Mouse (Mus musculus) MEL (cell line): ENCODE results near the gene Mprip.

Experiments used
- CTCF ChIP-seq, 3 experiments: IDR thresholded peaks in 2 of 3; conservative IDR thresholded peaks in 1 of 3; 2 replicates each; pipeline ENCODE4 v1.5.1; 2011 to 2012; ENCODE audit warnings: low read length in 3 of 3, low read depth in 2 of 3, mild to moderate bottlenecking in 2 of 3, improper control_type of control experiment in 1 of 3, inconsistent platforms in 1 of 3, mixed read lengths in 1 of 3, moderate library complexity in 1 of 3; ENCODE audit not compliant: control insufficient read depth in 1 of 3, insufficient read depth in 1 of 3, poor library complexity in 1 of 3, severe bottlenecking in 1 of 3
- GATA1 ChIP-seq: IDR thresholded peaks from 2 replicates; pipeline ENCODE4 v1.6.1; 2011; ENCODE audit warnings: low read depth, low read length, improper control_type of control experiment
- HCFC1 ChIP-seq: IDR thresholded peaks from 2 replicates; pipeline ENCODE4 v1.6.1; 2012; ENCODE audit warnings: low read depth, mild to moderate bottlenecking, inconsistent platforms, low read length, improper control_type of control experiment, moderate library complexity
- JUND ChIP-seq: IDR thresholded peaks from 2 replicates; pipeline ENCODE4 v1.6.1; 2011; ENCODE audit warnings: low read depth, mild to moderate bottlenecking, improper control_type of control experiment, low read length
- MAZ ChIP-seq: IDR thresholded peaks from 2 replicates; pipeline ENCODE4 v1.6.1; 2012; ENCODE audit warnings: low read depth, mild to moderate bottlenecking, inconsistent platforms, low read length, improper control_type of control experiment
- MYC ChIP-seq: IDR thresholded peaks from 2 replicates; pipeline ENCODE4 v1.6.1; 2011; ENCODE audit warnings: low read depth, mild to moderate bottlenecking, low read length, improper control_type of control experiment, moderate library complexity
- POLR2A ChIP-seq, 2 experiments: IDR thresholded peaks; 2 replicates each; pipeline ENCODE4 v1.6.1; 2011 to 2012; ENCODE audit warnings: low read length in 2 of 2, mild to moderate bottlenecking in 2 of 2, control low read depth in 1 of 2, improper control_type of control experiment in 1 of 2, low read depth in 1 of 2, moderate library complexity in 1 of 2; ENCODE audit not compliant: control insufficient read depth in 1 of 2, insufficient read depth in 1 of 2, poor library complexity in 1 of 2
- POLR2AphosphoS2 ChIP-seq: IDR thresholded peaks from 2 replicates; pipeline ENCODE4 v1.6.1; 2011; ENCODE audit warnings: low read length, improper control_type of control experiment
- TBP ChIP-seq: IDR thresholded peaks from 2 replicates; pipeline ENCODE4 v1.8.0; 2011; ENCODE audit warnings: low read depth, low read length, improper control_type of control experiment
- UBTF ChIP-seq: IDR thresholded peaks from 2 replicates; pipeline ENCODE4 v1.6.1; 2012; ENCODE audit warnings: low read depth, mild to moderate bottlenecking, inconsistent platforms, low read length, improper control_type of control experiment, moderate library complexity, borderline replicate concordance; ENCODE audit not compliant: insufficient read depth
- USF2 ChIP-seq, 2 experiments: IDR thresholded peaks; 2 replicates each; pipeline ENCODE4 v1.6.1; 2011 to 2012; ENCODE audit warnings: improper control_type of control experiment in 2 of 2, low read length in 2 of 2, borderline replicate concordance in 1 of 2, inconsistent platforms in 1 of 2, low read depth in 1 of 2, mild to moderate bottlenecking in 1 of 2; ENCODE audit not compliant: insufficient read depth in 1 of 2
- ZC3H11A ChIP-seq: IDR thresholded peaks from 2 replicates; pipeline ENCODE4 v1.6.1; 2012; ENCODE audit warnings: low read depth, mild to moderate bottlenecking, inconsistent platforms, low read length, improper control_type of control experiment
- ZNF384 ChIP-seq: IDR thresholded peaks from 2 replicates; pipeline ENCODE4 v1.6.1; 2012; ENCODE audit warnings: low read depth, mild to moderate bottlenecking, inconsistent platforms, low read length, improper control_type of control experiment

DNA sequence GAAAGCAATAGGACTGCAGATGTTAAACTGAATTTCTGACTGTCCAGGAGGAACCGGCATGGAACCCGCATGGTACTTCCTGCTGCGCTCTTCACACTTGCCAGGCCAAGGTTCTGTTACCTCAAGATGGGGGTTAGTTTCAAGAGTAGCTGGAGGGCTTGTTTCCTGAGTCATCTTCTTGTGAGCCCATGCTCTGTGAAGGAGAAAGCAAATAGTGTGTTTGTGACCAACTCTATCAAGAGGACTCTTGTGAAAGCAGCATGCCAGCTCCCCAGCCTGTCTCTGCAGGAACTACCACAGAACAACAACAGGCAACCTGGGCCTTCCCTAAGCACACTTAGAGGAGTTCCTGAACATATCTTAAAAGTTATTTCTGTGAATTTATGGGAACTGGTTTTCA lies 156.8 kb downstream of the Mprip start:
- no peak for TF ChIP-seq GATA1
- TF ChIP-seq CTCF (IDR thresholded peaks at IDR 0.05 in 2 of 3, conservative IDR thresholded peaks at IDR 0.05 in 1 of 3; ENCODE audit: control insufficient read depth in 1 of 3, insufficient read depth in 1 of 3, low read depth in 2 of 3, low read length in 3 of 3, poor library complexity in 1 of 3, severe bottlenecking in 1 of 3), result no peak
- no peak for TF ChIP-seq POLR2A (IDR thresholded peaks at IDR 0.05; ENCODE audit: control insufficient read depth in 1 of 2, insufficient read depth in 1 of 2, low read depth in 1 of 2, low read length in 2 of 2, poor library complexity in 1 of 2)
- no peak for TF ChIP-seq POLR2AphosphoS2
- no peak for TF ChIP-seq USF2 (IDR thresholded peaks at IDR 0.05; ENCODE audit: borderline replicate concordance in 1 of 2, insufficient read depth in 1 of 2, low read depth in 1 of 2, low read length in 2 of 2)
- no peak for TF ChIP-seq ZC3H11A
- no peak for TF ChIP-seq ZNF384
- TF ChIP-seq UBTF, result no peak
- TF ChIP-seq TBP, result no peak
- no peak for TF ChIP-seq JUND
- no peak for TF ChIP-seq HCFC1
- TF ChIP-seq MYC, result no peak
- TF ChIP-seq MAZ, result no peak
